Mouse (Mus musculus): ENCODE measurements around the gene Jup.
A peak's percentile ranks its signal among the peaks of the same experiment; 100 is the strongest.

- TF ChIP-seq CTCF (IDR thresholded peaks at IDR 0.05) (peak; percentile 82), EP300 (IDR thresholded peaks at IDR 0.05; ENCODE audit: insufficient read depth, low read depth, low read length) (peak; percentile 84), POLR2A (IDR thresholded peaks at IDR 0.05; ENCODE audit: insufficient read depth, low read depth, low read length) (no peak)
Observed at GRCm38 (mm10) chr11:100425851-100426250, 28.3 kb upstream of the Jup start.

Data from heart, adult 2 months (tissue).